Mouse (Mus musculus): Measurements from ENCODE around the gene Rnd3.

DNA sequence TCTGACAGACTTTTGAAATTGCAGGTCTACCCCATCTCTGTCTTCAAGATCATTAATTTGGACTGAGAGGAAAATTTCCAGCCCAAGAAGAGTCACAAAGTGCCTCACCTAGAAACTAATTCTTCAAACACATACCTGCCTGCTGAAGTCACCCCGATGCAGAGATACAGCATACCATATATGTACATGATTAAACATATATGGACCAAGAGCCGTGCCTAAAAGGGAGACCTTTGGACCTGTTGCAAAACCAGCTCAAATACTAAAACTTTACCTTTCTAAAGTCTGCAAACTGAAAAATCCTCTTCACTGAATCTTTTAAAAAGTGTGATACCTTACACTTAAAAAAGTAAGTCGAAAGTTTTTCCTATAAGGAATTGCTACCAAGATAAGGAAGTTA lies 7.6 kb downstream of the Rnd3 start:
- TF ChIP-seq CTCF (IDR thresholded peaks at IDR 0.05; ENCODE audit: control insufficient read depth, insufficient read depth, insufficient replicate concordance, low read depth, low read length) (no peak), POLR2A (IDR thresholded peaks at IDR 0.05; ENCODE audit: control insufficient read depth, low read depth, low read length) (no peak)

Data from testis, adult 2 months (tissue).